In genomic region chr11:79310467-79310866, GRCm38 (mm10) we compare ENCODE assay signal across 29 mouse cellular contexts. TPM values are rescaled to one million over a fixed set of nuclear protein-coding genes. Genes with fewer than 3 reads are reported as not detected.
DNase-seq lines count a peak whose midpoint lies in the region; ATAC-seq and TF ChIP-seq lines count a peak whose summit lies in the region.
"Had no signal": no experiment of that assay in that cellular context is flagged by ENCODE, and none has a peak within 500 bp of the region (broad histone marks: within the 10 kb centered on the region; RNA-seq: fewer than 3 reads in every experiment).

No protein-coding gene starts in this region.

- no peak overlapping the region for H3K27ac ChIP-seq in intestine, embryonic 16.5 days (ENCODE audit: low read length)
- H3K27ac ChIP-seq: embryonic facial prominence, embryonic 13.5 days; embryonic facial prominence, embryonic 15.5 days; forebrain, embryonic 10.5 days; forebrain, embryonic 12.5 days had no signal

- H3K4me3 ChIP-seq in G1E (ENCODE audit: low read depth, low read length) = no peak overlapping the region
- no peak overlapping the region for H3K4me3 ChIP-seq in intestine, embryonic 16.5 days (ENCODE audit: low read length)
- H3K4me3 ChIP-seq: embryonic facial prominence, embryonic 13.5 days; embryonic facial prominence, embryonic 15.5 days; erythroblast, embryonic 14.5 days; forebrain, embryonic 10.5 days; forebrain, embryonic 12.5 days had no signal

- no peaks in the 10 kb centered on the region for H3K36me3 ChIP-seq in G1E (replicated peaks)
- H3K36me3 ChIP-seq in intestine, embryonic 16.5 days (ENCODE audit: control insufficient read depth, insufficient read depth, low read length) = no peaks in the 10 kb centered on the region
- H3K36me3 ChIP-seq: embryonic facial prominence, embryonic 13.5 days; embryonic facial prominence, embryonic 15.5 days; forebrain, embryonic 10.5 days; forebrain, embryonic 12.5 days had no signal

- WGBS in intestine, embryonic 16.5 days = 77% methylated on average over 5 of the region's 5 CpGs

- TF ChIP-seq CTCF in G1E (IDR thresholded peaks at IDR 0.05; ENCODE audit: low read depth, low read length) = no peak

- intact Hi-C loops in heart, postnatal 36 days (cut with DNase I) = no loop called here

- peaks cover 22% of the 10 kb centered on the region for H3K27me3 ChIP-seq in G1E (ENCODE audit: insufficient read depth, low read length)
- H3K27me3 ChIP-seq in intestine, embryonic 16.5 days (replicated peaks; ENCODE audit: control insufficient read depth, insufficient read depth, low read length) = no peaks in the 10 kb centered on the region
- H3K27me3 ChIP-seq: embryonic facial prominence, embryonic 13.5 days; embryonic facial prominence, embryonic 15.5 days; Patski had no signal

- H3K9me3 ChIP-seq in G1E (replicated peaks) = no peaks in the 10 kb centered on the region
- H3K9me3 ChIP-seq in intestine, embryonic 16.5 days (ENCODE audit: control insufficient read depth, low read length) = no peaks in the 10 kb centered on the region
- H3K9me3 ChIP-seq: embryonic facial prominence, embryonic 13.5 days; embryonic facial prominence, embryonic 15.5 days; forebrain, embryonic 10.5 days; forebrain, embryonic 12.5 days had no signal

- H3K4me1 ChIP-seq in G1E (ENCODE audit: insufficient read depth, low read depth, low read length) = peaks cover 61% of the 10 kb centered on the region
- peaks cover 19% of the 10 kb centered on the region for H3K4me1 ChIP-seq in intestine, embryonic 16.5 days (ENCODE audit: control insufficient read depth, insufficient read depth, low read length)

- H3K9ac ChIP-seq in intestine, embryonic 16.5 days (ENCODE audit: low read depth, low read length) = no peak overlapping the region
- H3K9ac ChIP-seq: embryonic facial prominence, embryonic 13.5 days; embryonic facial prominence, embryonic 15.5 days; forebrain, embryonic 12.5 days had no signal

- DNase-seq in A20 (ENCODE audit: low read depth, low spot score) (peak; percentile 77), G1E (ENCODE audit: low spot score) (no peak)
- DNase-seq in heart, postnatal 36 days = no peak
- DNase-seq in spleen, adult 12 weeks (ENCODE audit: low spot score) = no peak
- no peak for DNase-seq in kidney, postnatal 14 days
- DNase-seq: adrenal gland, adult 8-10 months; adrenal gland, postnatal 14 days; adrenal gland, postnatal 36 days; cerebellum, adult 11-12 months; cerebellum, adult 2 months; cerebellum, adult 9-10 months; cerebellum, postnatal 10 days; cerebellum, postnatal 25 days; embryo, embryonic 11 days had no signal

- no peak overlapping the region for H3K4me2 ChIP-seq in intestine, embryonic 16.5 days (ENCODE audit: low read depth, low read length)
- H3K4me2 ChIP-seq: embryonic facial prominence, embryonic 13.5 days; embryonic facial prominence, embryonic 15.5 days; forebrain, embryonic 12.5 days had no signal

- ATAC-seq in G1E (ENCODE audit: extremely low read depth, insufficient number of reproducible peaks, low FRiP score, poor library complexity, severe bottlenecking) = peak; percentile 26; the same call in 1 of the 2 replicates
- ATAC-seq in common myeloid progenitor, adult 5-6 weeks (replicated peaks; ENCODE audit: low read depth, poor library complexity, severe bottlenecking) = 0 out of 2 replicates have a peak, but pooled peaks have one; percentile 33
- ATAC-seq in intestine, embryonic 16.5 days = no peak
- ATAC-seq: activated CD4-positive, CD25-positive, alpha-beta regulatory T cell, adult 4 months; forebrain, embryonic 14.5 days; forebrain, embryonic 16.5 days; Patski had no signal

RNA-seq across cellular contexts. Expression of gene Gm9964, which starts 13.8 kb away (rescaled TPM):
- not detected in 2 replicates for total RNA-seq in G1E (2014; fragmentation: Nextera tagmentation)
- 0.16 TPM in 1 of 2 replicates, not detected in the other for total RNA-seq in G1E (2017)
- polyA plus RNA-seq in G1E (2012) = not detected in 2 replicates
- total RNA-seq in common myeloid progenitor, adult 5-6 weeks (2017) = not detected in 2 replicates
- polyA plus RNA-seq in intestine, embryonic 16.5 days (2015; fragmentation: Nextera tagmentation; extraction: Ambion mirVana) = not detected in 2 replicates
- total RNA-seq in heart, postnatal 36 days (2021) = not detected
- total RNA-seq: adrenal gland, adult 18-20 months; adrenal gland, adult 8-10 months; adrenal gland, postnatal 14 days; adrenal gland, postnatal 36 days had no signal
- polyA plus RNA-seq: activated CD4-positive, CD25-positive, alpha-beta regulatory T cell, adult 4 months; C2C12; cerebellum, adult 2 months; embryonic facial prominence, embryonic 11.5 days; embryonic facial prominence, embryonic 13.5 days; embryonic facial prominence, embryonic 15.5 days; erythroblast, embryonic 14.5 days; forebrain, embryonic 10.5 days; forebrain, embryonic 12.5 days; forebrain, embryonic 14.5 days; forebrain, embryonic 16.5 days; frontal cortex, adult 2 months; Patski had no signal

RNA-seq across cellular contexts. Expression of gene Nf1, which starts 29.0 kb away (rescaled TPM):
- 78.0 and 84.6 TPM in 2 replicates for total RNA-seq in G1E (2014; fragmentation: Nextera tagmentation)
- total RNA-seq in G1E (2017) = 25.7 and 27.0 TPM in 2 replicates
- 7.1 and 7.8 TPM in 2 replicates for polyA plus RNA-seq in G1E (2012)
- 16.1 and 17.5 TPM in 2 replicates for total RNA-seq in common myeloid progenitor, adult 5-6 weeks (2017)
- polyA plus RNA-seq in intestine, embryonic 16.5 days (2015; fragmentation: Nextera tagmentation; extraction: Ambion mirVana) = 3.0 and 3.7 TPM in 2 replicates
- 10 to 100 TPM; 28.4 to 33.8 TPM for total RNA-seq in heart, postnatal 36 days (2021)

RNA-seq across cellular contexts. Expression of gene Wsb1, which starts 56.0 kb away (rescaled TPM):
- total RNA-seq in G1E (2014; fragmentation: Nextera tagmentation) = 284 and 345 TPM in 2 replicates
- total RNA-seq in G1E (2017) = 148 and 158 TPM in 2 replicates
- polyA plus RNA-seq in G1E (2012) = 66.7 and 80.0 TPM in 2 replicates
- total RNA-seq in common myeloid progenitor, adult 5-6 weeks (2017) = 118 and 127 TPM in 2 replicates
- 149 and 158 TPM in 2 replicates for polyA plus RNA-seq in intestine, embryonic 16.5 days (2015; fragmentation: Nextera tagmentation; extraction: Ambion mirVana)
- total RNA-seq in heart, postnatal 36 days (2021) = 10 to 100 TPM; 14.7 to 14.9 TPM
